Mouse (Mus musculus) liver, embryonic 16.5 days (tissue): ENCODE data around the gene Matk. TPM values are rescaled to one million over a fixed set of nuclear protein-coding genes. Genes with fewer than 3 reads are reported as not detected.

Source experiments
- microRNA-seq: library from miRNA; unstranded; fragments of <30 nt; microRNA quantifications from one replicate; pipeline ENCODE4, GENCODE M21; 2016
- polyA plus RNA-seq: library from polyadenylated mRNA; unstranded; fragments of >200 nt; fragmentation: Nextera tagmentation; extraction: Ambion mirVana; gene quantifications from 2 replicates; pipeline ENCODE4 v1.2.1, GENCODE M21; 2015

The Matk gene
- polyA plus RNA-seq, 1 experiment from 2014 or later: 1.8 TPM

Small RNA genes lying within 50 kb of the gene (microRNA-seq; reads per million reads assigned to microRNA genes)
- gene Mir3057: 8.1 reads per million, percentile 23 among the genes with 10 or more reads in this experiment

Other genes with a start within 250 kb of the Matk start
- 0.36 and 0.44 TPM in 2 replicates for gene Gng7, start 238.0 kb upstream of the Matk start, polyA plus RNA-seq
- gene Diras1, start 227.3 kb upstream of the Matk start, polyA plus RNA-seq: not detected in 2 replicates
- gene Slc39a3, start 215.5 kb upstream of the Matk start, polyA plus RNA-seq: 5.5 TPM in 2 replicates
- 55.3 and 57.3 TPM in 2 replicates for gene Sgta, start 192.8 kb upstream of the Matk start, polyA plus RNA-seq
- gene Thop1, start 182.9 kb upstream of the Matk start, polyA plus RNA-seq: 15.5 and 16.6 TPM in 2 replicates
- 39.9 and 45.9 TPM in 2 replicates for gene Creb3l3, start 154.1 kb upstream of the Matk start, polyA plus RNA-seq
- 93.8 and 100 TPM in 2 replicates for gene Map2k2, start 147.0 kb upstream of the Matk start, polyA plus RNA-seq
- gene Zbtb7a, start 117.7 kb upstream of the Matk start, polyA plus RNA-seq: 30.0 and 35.0 TPM in 2 replicates
- 21.8 and 22.1 TPM in 2 replicates for gene Pias4, start 85.0 kb upstream of the Matk start, polyA plus RNA-seq
- 266 and 282 TPM in 2 replicates for gene Eef2, start 76.3 kb upstream of the Matk start, polyA plus RNA-seq
- 11.0 and 12.2 TPM in 2 replicates for gene Dapk3, start 69.9 kb upstream of the Matk start, polyA plus RNA-seq
- not detected in 2 replicates for gene 4930442H23Rik, start 69.1 kb upstream of the Matk start, polyA plus RNA-seq
- gene Nmrk2, start 50.9 kb upstream of the Matk start, polyA plus RNA-seq: 0.05 TPM in 1 of 2 replicates, not detected in the other
- 0.02 and 0.04 TPM in 2 replicates for gene Atcay, start 22.1 kb upstream of the Matk start, polyA plus RNA-seq
- gene Zfr2, start 19.8 kb upstream of the Matk start, polyA plus RNA-seq: 0.59 and 1.1 TPM in 2 replicates
- 80.0 and 88.1 TPM in 2 replicates for gene Mrpl54, start 14.0 kb downstream of the Matk start, polyA plus RNA-seq
- 24.2 and 26.3 TPM in 2 replicates for gene Apba3, start 14.0 kb downstream of the Matk start, polyA plus RNA-seq
- 0.82 and 1.4 TPM in 2 replicates for gene Tjp3, start 38.6 kb downstream of the Matk start, polyA plus RNA-seq
- gene Pip5k1c, start 40.0 kb downstream of the Matk start, polyA plus RNA-seq: 13.9 and 14.7 TPM in 2 replicates
- 18.4 and 18.7 TPM in 2 replicates for gene Cactin, start 68.2 kb downstream of the Matk start, polyA plus RNA-seq
- 4.3 and 4.5 TPM in 2 replicates for gene Tbxa2r, start 75.8 kb downstream of the Matk start, polyA plus RNA-seq
- gene Gipc3, start 90.3 kb downstream of the Matk start, polyA plus RNA-seq: not detected in 2 replicates
- 19.8 and 22.5 TPM in 2 replicates for gene Hmg20b, start 97.5 kb downstream of the Matk start, polyA plus RNA-seq
- gene Mfsd12, start 104.6 kb downstream of the Matk start, polyA plus RNA-seq: 9.2 and 11.9 TPM in 2 replicates
- gene 4930404N11Rik, start 112.9 kb downstream of the Matk start, polyA plus RNA-seq: 1.9 and 2.5 TPM in 2 replicates
- 128 and 138 TPM in 2 replicates for gene Fzr1, start 125.6 kb downstream of the Matk start, polyA plus RNA-seq
- gene Dohh, start 131.5 kb downstream of the Matk start, polyA plus RNA-seq: 46.3 and 48.3 TPM in 2 replicates
- 0.54 and 0.55 TPM in 2 replicates for gene Gm48551, start 131.5 kb downstream of the Matk start, polyA plus RNA-seq
- gene Gm48552, start 136.1 kb downstream of the Matk start, polyA plus RNA-seq: 0.44 and 0.48 TPM in 2 replicates
- 1.7 and 4.1 TPM in 2 replicates for gene Smim24, start 140.1 kb downstream of the Matk start, polyA plus RNA-seq
- gene Nfic, start 202.7 kb downstream of the Matk start, polyA plus RNA-seq: 10.2 and 12.0 TPM in 2 replicates
- 0.05 TPM in 1 of 2 replicates, not detected in the other for gene Celf5, start 229.8 kb downstream of the Matk start, polyA plus RNA-seq
- gene Ncln, start 243.5 kb downstream of the Matk start, polyA plus RNA-seq: 39.3 and 47.1 TPM in 2 replicates
- gene S1pr4, start 247.2 kb downstream of the Matk start, polyA plus RNA-seq: 4.8 and 5.3 TPM in 2 replicates